Mouse (Mus musculus): ENCODE data around the gene Ccdc60.
A peak's percentile ranks its signal among the peaks of the same experiment; 100 is the strongest.

The Ccdc60 gene

DNA sequence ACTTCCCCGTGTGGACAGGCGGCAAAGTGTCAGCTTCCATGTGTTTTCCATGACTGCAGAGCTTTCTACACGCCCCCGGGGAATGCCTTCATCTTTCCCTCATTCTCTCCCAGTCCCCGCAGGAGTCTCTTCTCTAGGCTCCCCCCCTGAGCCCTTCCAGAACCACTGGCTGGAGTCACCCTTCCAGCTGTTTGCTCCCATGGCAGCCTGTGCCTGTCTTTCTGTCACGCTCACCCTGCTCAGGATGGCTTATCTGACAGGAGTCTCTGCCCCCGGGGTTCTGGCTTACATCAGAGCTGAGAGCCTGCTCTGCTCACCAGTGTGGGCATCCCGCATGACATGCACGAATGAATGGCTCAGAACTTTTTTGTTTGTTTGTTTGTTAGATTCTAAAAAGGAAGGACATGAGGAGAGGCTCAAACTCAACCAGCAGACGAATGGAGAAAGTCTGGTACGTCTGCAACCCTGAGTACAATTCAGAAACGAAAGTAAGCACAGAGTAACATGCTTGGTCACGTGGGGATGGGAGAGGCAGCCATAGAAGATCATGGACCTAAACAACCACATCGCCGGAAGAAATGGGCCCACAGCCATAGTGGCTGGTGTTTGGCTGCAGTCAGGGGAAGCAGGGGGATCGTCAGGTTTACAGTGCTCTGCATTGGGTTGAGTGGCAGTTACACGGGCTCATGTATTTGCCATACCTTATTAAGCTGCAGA lies 17.1 kb downstream of the Ccdc60 start:
- ATAC-seq (ENCODE audit: low TSS enrichment) = no peak

- ATAC-seq (ENCODE audit: low TSS enrichment) = no peak
Observed at GRCm38 (mm10) chr5:116269212-116270145, 19.3 kb downstream of the Ccdc60 start.

- ATAC-seq (ENCODE audit: low TSS enrichment) = no peak
Observed at GRCm38 (mm10) chr5:116262689-116263088, 26.1 kb downstream of the Ccdc60 start.

GRCm38 (mm10) chr5:116261944-116262343 lies 26.8 kb downstream of the Ccdc60 start:
- no peak for ATAC-seq (ENCODE audit: low TSS enrichment)

GRCm38 (mm10) chr5:116260356-116260755 lies 28.4 kb downstream of the Ccdc60 start:
- ATAC-seq (ENCODE audit: low TSS enrichment) = no peak

DNA sequence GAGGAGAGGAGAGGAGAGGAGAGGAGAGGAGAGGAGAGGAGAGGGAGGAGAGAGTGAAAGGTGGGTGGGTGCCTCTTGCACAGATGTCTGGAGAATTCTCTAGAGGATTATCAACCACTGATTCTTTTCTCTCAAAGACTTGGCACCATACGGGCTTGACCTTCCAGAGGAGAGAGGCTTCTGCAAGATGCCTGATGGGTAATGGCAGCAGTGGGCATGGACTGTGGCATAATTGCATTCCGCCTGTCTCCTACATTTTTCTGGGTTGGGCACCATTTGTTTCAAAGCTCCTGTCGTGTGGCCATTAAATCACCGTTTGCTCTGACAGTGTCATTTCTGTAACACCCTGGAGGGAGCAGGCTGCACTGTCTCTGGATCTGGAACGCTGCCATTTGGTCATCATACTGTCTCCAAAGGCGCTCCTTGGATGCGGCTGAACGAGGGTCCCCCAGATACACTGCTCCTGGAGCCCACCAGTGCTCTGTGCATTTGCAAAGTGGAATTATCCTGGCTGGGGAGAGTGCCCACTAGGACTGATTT lies 30.4 kb downstream of the Ccdc60 start:
- ATAC-seq (ENCODE audit: low TSS enrichment) = no peak

- no peak for ATAC-seq (ENCODE audit: low TSS enrichment)
Observed at GRCm38 (mm10) chr5:116253914-116254313, 34.9 kb downstream of the Ccdc60 start.

- ATAC-seq (ENCODE audit: low TSS enrichment) = no peak
Observed at GRCm38 (mm10) chr5:116252186-116252585, 36.6 kb downstream of the Ccdc60 start.

GRCm38 (mm10) chr5:116246642-116247041 lies 42.1 kb downstream of the Ccdc60 start:
- ATAC-seq (ENCODE audit: low TSS enrichment) = no peak

DNA sequence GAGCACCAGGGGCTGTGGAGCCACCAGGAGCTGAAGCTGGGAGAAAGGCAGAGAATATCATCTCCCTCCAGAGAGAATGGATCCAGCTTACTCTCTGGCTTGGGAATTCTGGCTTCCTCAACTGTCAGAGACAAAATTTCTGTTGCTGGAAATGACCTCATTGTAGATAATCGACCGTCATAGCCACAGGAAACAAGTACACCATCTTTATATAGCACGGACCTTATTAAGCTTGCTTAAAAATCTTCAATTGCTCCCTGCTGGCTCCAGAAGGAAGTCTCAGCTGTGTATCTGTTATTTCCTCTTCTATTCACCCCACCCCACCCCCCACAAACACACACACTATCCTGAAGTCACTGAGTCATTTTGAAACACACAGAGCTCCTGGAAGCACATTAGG lies 44.3 kb downstream of the Ccdc60 start:
- no peak for ATAC-seq (ENCODE audit: low TSS enrichment)

DNA sequence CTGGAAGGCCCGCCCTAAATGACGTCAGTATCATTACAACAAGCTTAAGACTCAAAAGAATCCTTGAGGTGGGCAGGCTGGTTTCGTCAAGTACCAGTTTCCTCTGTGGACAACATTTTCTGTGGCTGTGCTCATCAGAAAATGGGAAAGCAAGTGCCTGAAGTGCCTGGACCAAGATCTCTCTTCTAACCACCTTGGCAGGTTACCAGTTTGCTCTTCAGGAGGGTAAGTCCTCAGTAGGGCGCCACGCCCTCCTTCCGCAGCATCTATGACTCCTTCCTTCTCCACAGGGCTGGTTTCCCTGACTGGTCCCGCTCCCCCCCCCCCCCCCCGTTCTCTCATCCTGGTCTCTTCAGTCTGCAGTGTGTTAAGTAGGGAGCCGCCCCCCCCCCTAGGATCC lies 45.2 kb downstream of the Ccdc60 start:
- no peak for ATAC-seq (ENCODE audit: low TSS enrichment)

GRCm38 (mm10) chr5:116231841-116232643 lies 56.7 kb downstream of the Ccdc60 start:
- peak; percentile 67; the same call in 1 of the 2 replicates for ATAC-seq (ENCODE audit: low TSS enrichment)

- ATAC-seq (ENCODE audit: low TSS enrichment) = peak; percentile 87
Observed at GRCm38 (mm10) chr5:116228414-116228813, 60.4 kb downstream of the Ccdc60 start.

DNA sequence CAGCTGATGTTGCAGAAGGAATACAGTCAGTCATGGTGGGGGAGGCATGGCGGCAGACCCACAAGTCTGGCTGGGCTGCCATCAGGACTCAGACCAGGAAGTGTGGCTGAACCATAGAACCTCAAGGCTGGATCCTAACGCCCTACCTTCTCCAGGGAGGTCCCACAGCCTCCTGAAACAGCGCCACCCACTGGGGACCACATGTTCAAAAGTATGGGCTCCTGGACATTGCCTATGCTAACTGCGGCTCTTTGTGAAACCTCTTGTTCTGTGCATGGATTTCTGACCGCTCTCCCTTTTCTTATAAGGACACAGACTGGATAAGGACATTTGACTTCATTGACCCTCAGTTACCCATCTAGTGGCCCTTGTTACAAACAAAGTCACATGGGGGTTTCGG lies 64.8 kb downstream of the Ccdc60 start:
- ATAC-seq (ENCODE audit: low TSS enrichment) = no peak

DNA sequence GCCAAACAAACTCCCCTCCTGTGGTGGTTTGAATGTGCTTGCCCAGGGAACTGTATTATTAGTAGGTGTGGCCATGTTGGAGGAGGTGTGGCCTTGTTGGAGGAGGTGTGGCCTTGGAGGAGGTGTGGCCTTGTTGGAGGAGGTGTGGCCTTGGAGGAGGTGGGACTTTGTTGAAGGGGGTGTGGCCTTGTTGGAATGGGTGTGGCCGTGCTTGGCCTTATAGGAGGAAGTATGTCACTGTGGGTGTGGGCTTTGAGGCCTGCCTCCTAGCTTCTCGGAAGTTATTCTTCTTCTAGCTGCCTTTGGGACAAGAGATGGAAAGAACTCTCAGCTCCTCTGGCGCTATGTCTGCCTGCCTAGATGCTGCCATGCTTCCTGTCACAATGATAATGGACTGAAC lies 66.9 kb downstream of the Ccdc60 start:
- ATAC-seq (ENCODE audit: low TSS enrichment) = no peak

DNA sequence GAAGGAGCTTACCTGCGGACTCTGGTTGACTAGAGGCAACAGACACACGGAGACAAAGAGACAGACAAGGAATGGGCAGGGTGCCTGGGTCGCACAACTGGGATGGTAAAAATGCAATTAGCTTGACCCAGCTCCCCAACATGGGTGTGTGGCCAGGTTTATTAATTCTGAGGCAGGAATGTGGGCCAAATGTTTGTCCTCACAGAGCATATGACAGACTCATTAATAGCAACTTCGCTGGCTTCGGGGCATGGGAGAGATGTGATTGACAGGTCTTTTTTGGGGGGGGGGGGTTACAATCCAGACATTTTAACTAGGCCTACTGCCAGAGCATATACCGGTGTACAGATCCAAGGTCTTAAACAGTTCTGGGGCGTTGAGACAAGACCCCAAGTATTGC lies 69.5 kb downstream of the Ccdc60 start:
- ATAC-seq (ENCODE audit: low TSS enrichment) = no peak

- no peak for ATAC-seq (ENCODE audit: low TSS enrichment)
Observed at GRCm38 (mm10) chr5:116212706-116213105, 76.1 kb downstream of the Ccdc60 start.

- no peak for ATAC-seq (ENCODE audit: low TSS enrichment)
Observed at GRCm38 (mm10) chr5:116209378-116210091, 79.2 kb downstream of the Ccdc60 start.

- ATAC-seq (ENCODE audit: low TSS enrichment) = no peak; the same call in 1 of the 2 replicates
Observed at GRCm38 (mm10) chr5:116208741-116209368, 79.9 kb downstream of the Ccdc60 start.

DNA sequence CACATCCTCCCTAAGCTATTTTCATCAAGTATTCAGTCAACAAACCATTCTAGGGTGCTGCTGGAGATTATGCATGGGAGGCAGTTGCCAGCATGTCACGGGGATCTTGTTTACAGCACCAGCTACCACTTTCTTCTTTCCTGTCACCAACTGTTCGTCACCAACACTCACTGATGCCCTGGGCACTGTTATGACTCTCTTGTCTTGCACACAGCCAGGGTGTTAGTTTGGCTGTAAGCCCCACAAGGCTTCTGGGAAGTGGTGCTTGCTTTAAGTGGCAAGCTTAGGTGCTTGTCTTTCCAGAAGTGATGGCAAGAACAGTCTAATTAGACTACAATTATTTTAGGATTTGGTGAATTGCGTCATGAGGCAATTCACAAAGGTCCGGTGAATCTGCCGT lies 86.1 kb downstream of the Ccdc60 start:
- no peak for ATAC-seq (ENCODE audit: low TSS enrichment)

DNA sequence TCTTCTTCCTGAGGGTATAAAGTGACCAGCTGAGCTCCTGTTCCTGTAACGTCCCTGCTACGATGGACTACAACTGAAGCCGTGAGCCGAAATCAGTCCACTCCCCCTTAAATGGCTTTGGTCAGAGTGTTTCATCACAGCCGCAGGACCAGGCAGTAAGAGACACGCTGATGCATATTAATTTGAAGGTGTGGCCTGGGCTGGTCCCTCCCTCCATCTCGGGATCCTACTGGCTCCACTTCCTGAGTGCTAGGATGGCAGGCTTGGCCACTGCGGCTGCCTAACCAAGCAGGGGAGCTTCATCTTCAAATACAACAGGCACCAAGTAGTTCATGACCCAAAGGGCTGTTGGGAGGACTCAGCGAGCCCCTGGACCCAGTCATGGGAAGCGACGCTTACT lies 94.3 kb downstream of the Ccdc60 start:
- no peak for ATAC-seq (ENCODE audit: low TSS enrichment)

Measured in frontal cortex, adult (tissue).